Mouse (Mus musculus): ENCODE results near the gene Zfp239.

The Zfp239 gene

GRCm38 (mm10) chr6:117868187-117868586, 6.3 kb downstream of the Zfp239 start:
- TF ChIP-seq GATA4 (IDR thresholded peaks at IDR 0.05; ENCODE audit: insufficient replicate concordance, low read length), result no peak

DNA sequence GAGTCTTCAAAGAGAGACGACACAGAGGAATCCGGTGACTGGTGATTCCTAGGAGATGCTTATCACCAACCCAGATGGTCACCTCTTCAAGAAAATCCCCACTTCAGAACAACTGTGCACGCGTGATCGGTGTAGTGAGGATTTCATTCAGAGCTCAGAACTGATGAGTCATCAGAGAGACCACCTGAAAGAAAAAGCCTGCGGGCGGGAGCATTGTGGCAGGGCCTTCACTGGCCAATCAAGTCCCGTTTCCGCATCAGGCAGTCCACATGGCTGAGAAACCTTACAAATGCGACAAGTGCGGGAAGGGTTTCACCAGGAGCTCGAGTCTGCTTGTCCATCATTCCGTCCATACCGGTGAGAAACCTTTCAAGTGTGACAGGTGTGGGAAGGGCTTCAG, 9.1 kb downstream of the Zfp239 start:
- TF ChIP-seq GATA4 (IDR thresholded peaks at IDR 0.05; ENCODE audit: insufficient replicate concordance, low read length), result no peak

DNA sequence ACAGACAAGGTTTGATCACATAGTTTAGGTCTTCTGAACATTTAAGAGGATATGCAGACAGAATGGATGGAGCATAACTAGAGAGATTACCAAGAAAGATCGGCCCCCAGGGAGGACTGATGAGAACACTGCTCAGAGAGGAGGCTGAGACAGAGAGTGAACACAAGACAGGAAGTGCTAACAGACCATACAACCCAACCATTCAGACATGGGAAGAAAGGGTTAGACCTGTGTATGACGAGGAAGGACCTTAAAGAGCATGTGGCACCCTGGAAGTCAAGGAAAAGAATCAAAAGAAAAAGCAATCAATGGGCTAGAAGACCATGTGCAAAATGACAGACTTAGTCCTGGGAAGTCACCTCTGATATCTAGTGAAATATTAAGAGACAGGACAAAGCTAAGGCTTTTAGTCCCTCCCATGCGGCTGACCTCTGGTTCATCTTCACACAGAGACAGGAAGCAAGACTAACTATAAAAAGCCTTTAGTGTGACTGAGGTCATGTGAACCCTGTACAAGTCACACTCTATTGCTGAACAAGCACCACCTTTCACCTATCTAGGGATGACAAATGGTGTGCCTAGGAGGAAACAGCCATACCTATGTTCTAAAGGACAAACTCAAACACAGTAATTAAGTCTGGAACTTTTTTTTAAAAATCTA, 12.9 kb downstream of the Zfp239 start:
- no peak for TF ChIP-seq GATA4 (IDR thresholded peaks at IDR 0.05; ENCODE audit: insufficient replicate concordance, low read length)

GRCm38 (mm10) chr6:117878700-117879407, 17.0 kb downstream of the Zfp239 start:
- TF ChIP-seq GATA4 (IDR thresholded peaks at IDR 0.05; ENCODE audit: insufficient replicate concordance, low read length), result 0 out of 2 replicates have a peak, but pooled peaks have one; percentile 22

DNA sequence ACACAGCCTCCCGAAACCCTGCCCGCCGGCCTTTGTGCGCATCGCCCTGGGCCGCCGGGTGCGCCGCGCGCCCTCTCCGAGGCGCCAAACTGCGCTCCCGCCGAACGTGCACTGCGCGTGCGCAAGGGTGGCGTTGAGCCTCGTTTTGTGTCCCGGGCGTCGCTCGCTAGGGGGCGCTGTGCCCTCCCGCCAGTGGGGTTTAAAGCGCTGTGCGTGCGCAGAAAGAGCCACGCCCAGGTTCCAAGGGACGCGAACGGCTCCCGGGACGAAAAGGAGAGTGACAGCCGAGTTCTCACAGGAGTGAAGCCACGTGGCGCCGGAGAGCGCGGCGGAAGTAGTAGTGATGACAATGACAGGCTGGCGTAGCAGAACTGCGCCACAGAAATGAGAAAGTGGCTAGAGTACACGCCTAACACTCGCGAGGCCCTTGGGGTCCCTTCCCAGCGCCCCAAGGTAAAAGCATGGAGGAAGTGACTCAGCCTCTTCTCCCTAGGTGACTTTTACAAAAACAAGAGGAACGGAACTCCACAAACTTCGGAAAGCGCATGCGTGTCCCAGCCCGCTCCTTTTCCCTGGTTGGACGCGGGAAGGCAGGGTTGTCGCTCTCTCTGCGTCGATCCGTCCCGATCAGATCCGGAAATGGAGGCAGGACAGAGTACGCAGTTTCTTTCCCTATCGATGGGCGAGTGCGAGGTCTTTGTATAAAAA, 17.7 kb downstream of the Zfp239 start:
- 0 out of 2 replicates have a peak, but pooled peaks have one; percentile 11 for TF ChIP-seq GATA4 (IDR thresholded peaks at IDR 0.05; ENCODE audit: insufficient replicate concordance, low read length)

DNA sequence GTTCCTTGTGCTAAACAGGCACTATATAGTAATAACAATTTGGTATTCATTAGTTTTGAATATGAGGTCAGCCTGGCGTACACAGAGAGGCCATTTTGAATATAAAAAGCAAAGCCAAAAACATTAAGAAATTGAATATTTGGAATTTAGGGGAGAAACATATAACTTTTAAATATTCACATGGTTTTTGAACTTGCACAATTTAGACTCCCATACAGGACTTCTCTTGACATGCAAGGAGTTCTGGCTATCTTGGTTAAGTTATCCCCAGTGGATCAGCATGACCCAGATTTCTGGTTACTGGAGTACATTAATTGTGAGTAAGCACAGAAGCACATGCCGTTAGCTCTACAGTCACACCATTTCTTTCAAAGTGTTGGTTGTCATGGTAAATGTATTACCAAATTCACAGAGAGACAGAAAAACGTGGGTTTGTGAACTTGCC, 18.5 kb downstream of the Zfp239 start:
- TF ChIP-seq GATA4 (IDR thresholded peaks at IDR 0.05; ENCODE audit: insufficient replicate concordance, low read length), result no peak

DNA sequence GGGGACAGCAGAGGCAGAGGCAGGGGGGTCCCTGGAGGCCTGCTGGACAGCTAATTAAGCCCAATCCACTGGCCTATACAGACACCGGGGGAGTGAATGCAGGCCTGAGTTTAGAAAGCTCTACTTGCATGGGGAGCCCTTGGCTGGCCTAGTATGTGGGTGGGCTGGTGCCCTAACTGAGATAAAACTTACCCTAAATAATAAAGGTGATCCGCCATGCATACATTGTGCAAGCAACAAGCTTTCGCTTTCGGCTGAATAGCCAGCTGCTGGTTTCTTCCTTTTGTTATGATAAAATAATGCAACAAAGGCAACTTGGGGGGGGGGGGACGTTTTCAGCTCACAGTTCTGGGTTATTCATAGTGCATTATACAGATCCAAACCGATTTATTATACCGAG, 19.3 kb downstream of the Zfp239 start:
- TF ChIP-seq GATA4 (IDR thresholded peaks at IDR 0.05; ENCODE audit: insufficient replicate concordance, low read length), result no peak

- TF ChIP-seq GATA4 (IDR thresholded peaks at IDR 0.05; ENCODE audit: insufficient replicate concordance, low read length), result no peak
These were observed 20.1 kb downstream of the Zfp239 start for GRCm38 (mm10) chr6:117881997-117882396.

DNA sequence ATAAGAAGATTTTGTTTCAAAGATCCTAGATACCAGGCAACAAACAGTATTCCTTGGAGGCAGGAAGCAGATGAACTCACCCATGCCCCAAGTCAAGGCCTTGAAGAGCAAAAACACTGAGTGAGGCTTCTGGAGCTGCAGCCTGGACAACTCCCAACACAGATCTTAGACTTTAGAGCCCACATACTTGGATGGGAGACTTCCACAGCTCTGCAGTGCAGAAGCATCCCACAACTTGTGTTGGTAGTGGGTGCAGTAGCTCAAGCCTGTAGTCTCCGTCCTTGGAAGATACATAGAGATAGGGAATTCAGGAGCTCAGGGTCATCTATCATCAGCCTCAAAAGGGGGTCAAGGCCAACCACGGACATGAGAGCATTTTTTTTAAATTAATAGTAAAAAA, 24.0 kb downstream of the Zfp239 start:
- TF ChIP-seq GATA4 (IDR thresholded peaks at IDR 0.05; ENCODE audit: insufficient replicate concordance, low read length), result no peak

DNA sequence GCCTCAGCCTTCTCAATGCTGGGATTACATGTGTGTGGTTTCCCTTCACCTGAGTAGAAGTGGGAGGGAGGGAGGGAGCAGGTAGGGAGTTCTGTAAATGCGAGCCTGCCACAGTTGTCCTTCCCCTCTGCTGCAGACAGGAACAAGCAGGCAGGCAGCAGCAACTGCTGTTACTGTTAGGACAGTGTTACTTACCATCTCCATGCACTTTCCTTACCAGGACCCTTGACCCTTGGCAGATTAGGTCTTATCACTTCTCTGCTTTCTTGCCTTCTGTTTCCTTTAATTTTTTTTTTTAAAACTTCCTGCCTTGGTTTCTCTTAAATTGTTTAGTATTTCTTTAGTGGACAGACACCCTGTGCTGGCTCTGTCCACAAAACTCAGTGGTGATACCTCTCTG, 26.1 kb downstream of the Zfp239 start:
- TF ChIP-seq GATA4 (IDR thresholded peaks at IDR 0.05; ENCODE audit: insufficient replicate concordance, low read length), result no peak

GRCm38 (mm10) chr6:117888642-117889096, 26.8 kb downstream of the Zfp239 start:
- no peak for TF ChIP-seq GATA4 (IDR thresholded peaks at IDR 0.05; ENCODE audit: insufficient replicate concordance, low read length)

- TF ChIP-seq GATA4 (IDR thresholded peaks at IDR 0.05; ENCODE audit: insufficient replicate concordance, low read length), result no peak
These were observed 28.4 kb downstream of the Zfp239 start for GRCm38 (mm10) chr6:117890257-117890656.

DNA sequence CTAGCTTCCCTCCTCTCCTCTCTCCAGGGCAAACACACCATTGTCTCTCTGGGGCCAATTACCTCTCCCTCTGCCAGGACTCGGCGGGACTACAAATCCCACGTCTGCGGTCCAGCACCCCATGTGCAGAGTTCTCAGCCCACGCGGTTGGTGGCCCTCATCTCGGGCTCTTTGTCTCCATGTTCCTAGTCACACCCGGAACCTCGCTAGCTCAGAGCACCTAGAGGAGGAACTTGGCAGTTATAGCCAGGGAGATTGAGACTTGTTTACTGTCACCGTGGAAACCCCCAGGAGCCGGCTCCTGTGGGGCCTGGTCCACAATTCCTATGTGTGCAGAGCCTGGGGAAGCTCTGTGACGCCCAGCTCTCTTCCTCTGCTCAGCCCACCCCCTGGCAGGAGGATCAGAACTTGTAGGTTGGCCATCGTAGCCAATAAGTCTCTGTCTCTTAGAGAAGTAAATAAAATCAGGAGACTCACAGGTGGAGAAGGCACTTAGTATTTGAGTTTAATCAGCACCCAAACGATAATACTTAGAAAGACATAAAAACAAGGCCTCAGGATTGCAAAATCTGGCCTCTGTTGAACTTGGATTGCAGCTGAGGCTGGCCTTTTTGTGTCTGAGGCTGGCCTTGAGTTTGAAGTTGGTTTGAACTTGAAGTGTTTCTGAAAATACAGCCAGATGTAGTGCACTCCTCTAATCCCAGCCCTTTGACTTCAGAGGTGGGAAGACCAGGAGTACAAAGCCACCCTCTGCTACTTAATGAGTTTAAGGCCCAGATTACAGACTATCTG, 29.7 kb downstream of the Zfp239 start:
- TF ChIP-seq GATA4 (IDR thresholded peaks at IDR 0.05; ENCODE audit: insufficient replicate concordance, low read length), result no peak

- TF ChIP-seq GATA4 (IDR thresholded peaks at IDR 0.05; ENCODE audit: insufficient replicate concordance, low read length), result no peak
These were observed 30.5 kb downstream of the Zfp239 start for GRCm38 (mm10) chr6:117892386-117892785.

- no peak for TF ChIP-seq GATA4 (IDR thresholded peaks at IDR 0.05; ENCODE audit: insufficient replicate concordance, low read length)
These were observed 31.5 kb downstream of the Zfp239 start for GRCm38 (mm10) chr6:117893435-117893834.

All from liver, adult (tissue).